Mouse (Mus musculus): Measurements from ENCODE around the gene Atf5.

The Atf5 gene

GRCm38 (mm10) chr7:44772591-44773204 lies 43.8 kb downstream of the Atf5 start:
- peak; percentile 58 for DNase-seq (ENCODE audit: low read depth, low spot score)

- no peak for DNase-seq (ENCODE audit: low read depth, low spot score)
Observed at GRCm38 (mm10) chr7:44770046-44770578, 46.3 kb downstream of the Atf5 start.

- peak; percentile 58 for DNase-seq (ENCODE audit: low read depth, low spot score)
Observed at GRCm38 (mm10) chr7:44768129-44768528, 48.3 kb downstream of the Atf5 start.

Data from c-Kit-negative CD71-positive TER-119-positive erythroid progenitor cells, embryonic 14.5 days (primary cell).